Mouse (Mus musculus): ENCODE results near the gene Zc3hav1. TPM values are rescaled to one million over a fixed set of nuclear protein-coding genes. Genes with fewer than 3 reads are reported as not detected.
"Not testable (repeated sequence)": the region's sequence is repeated elsewhere in the genome, so short reads cannot be mapped to it uniquely, and the experiment has no call there.

Gene Zc3hav1
- polyA plus RNA-seq, 1 experiment from 2014 or later, result 2.1 TPM

GRCm38 (mm10) chr6:38358253-38359027 lies 4.0 kb upstream of the Zc3hav1 start:
- WGBS, result 75% methylated on average over 8 of the region's 8 CpGs
- no peak overlapping the region for H3K4me3 ChIP-seq

GRCm38 (mm10) chr6:38357603-38358252 lies 3.3 kb upstream of the Zc3hav1 start:
- 32% methylated on average over 5 of the region's 5 CpGs for WGBS
- no peak for DNase-seq (ENCODE audit: low spot score)
- no peaks in the 10 kb centered on the region for H3K9me3 ChIP-seq (replicated peaks)
- no peaks in the 10 kb centered on the region for H3K36me3 ChIP-seq
- peaks cover 57% of the 10 kb centered on the region for H3K27me3 ChIP-seq (ENCODE audit: low read depth, poor library complexity, severe bottlenecking)
- H3K4me1 ChIP-seq, result peaks cover 23% of the 10 kb centered on the region
- H3K4me3 ChIP-seq, result no peak overlapping the region
- H3K27ac ChIP-seq (replicated peaks), result no peak overlapping the region

More at GRCm38 (mm10) chr6:38358253-38359027, 4.0 kb upstream of the Zc3hav1 start:
- Histone ChIP-seq H3K27ac (replicated peaks) (no peak overlapping the region), H3K36me3 (no peaks in the 10 kb centered on the region), H3K27me3 (ENCODE audit: low read depth, poor library complexity, severe bottlenecking) (peaks cover 50% of the 10 kb centered on the region), H3K4me1 (peaks cover 23% of the 10 kb centered on the region), H3K9me3 (replicated peaks) (no peaks in the 10 kb centered on the region)
- no peak for DNase-seq (ENCODE audit: low spot score)

- Histone ChIP-seq H3K4me1 (peaks cover 23% of the 10 kb centered on the region), H3K27me3 (ENCODE audit: low read depth, poor library complexity, severe bottlenecking) (peaks cover 66% of the 10 kb centered on the region)
- WGBS, result 74% methylated on average over 15 of the region's 15 CpGs
- H3K9me3 ChIP-seq (replicated peaks); H3K36me3 ChIP-seq; H3K27ac ChIP-seq (replicated peaks); H3K4me3 ChIP-seq; DNase-seq (ENCODE audit: low spot score): not testable (repeated sequence)
Measured at GRCm38 (mm10) chr6:38356661-38357433, 2.4 kb upstream of the Zc3hav1 start.

GRCm38 (mm10) chr6:38355862-38356261 lies 1.5 kb upstream of the Zc3hav1 start:
- no peaks in the 10 kb centered on the region for H3K9me3 ChIP-seq (replicated peaks)
- H3K27ac ChIP-seq (replicated peaks), result no peak overlapping the region
- 4% methylated on average over 7 of the region's 7 CpGs for WGBS
- H3K36me3 ChIP-seq, result no peaks in the 10 kb centered on the region
- peak; percentile 26 for DNase-seq (ENCODE audit: low spot score)
- H3K4me1 ChIP-seq, result peaks cover 23% of the 10 kb centered on the region
- peaks cover 76% of the 10 kb centered on the region for H3K27me3 ChIP-seq (ENCODE audit: low read depth, poor library complexity, severe bottlenecking)
- H3K4me3 ChIP-seq, result no peak overlapping the region

- H3K27ac ChIP-seq (replicated peaks), result no peak overlapping the region
- H3K4me1 ChIP-seq, result peaks cover 23% of the 10 kb centered on the region
- WGBS, result 2% methylated on average over 8 of the region's 8 CpGs
- H3K9me3 ChIP-seq (replicated peaks), result no peaks in the 10 kb centered on the region
- H3K4me3 ChIP-seq, result peak overlapping the region; percentile 59
- peaks cover 81% of the 10 kb centered on the region for H3K27me3 ChIP-seq (ENCODE audit: low read depth, poor library complexity, severe bottlenecking)
- no peaks in the 10 kb centered on the region for H3K36me3 ChIP-seq
- no peak for DNase-seq (ENCODE audit: low spot score)
Measured at GRCm38 (mm10) chr6:38355354-38355823, 986 bp upstream of the Zc3hav1 start.

GRCm38 (mm10) chr6:38354723-38355353 lies 435 bp upstream of the Zc3hav1 start:
- DNase-seq (ENCODE audit: low spot score), result no peak
- H3K27me3 ChIP-seq (ENCODE audit: low read depth, poor library complexity, severe bottlenecking), result peaks cover 86% of the 10 kb centered on the region
- no peak overlapping the region; the same call in 1 of the 2 replicates for H3K27ac ChIP-seq (replicated peaks)
- WGBS, result 2% methylated on average over 20 of the region's 20 CpGs
- peak overlapping the region; percentile 59 for H3K4me3 ChIP-seq
- H3K4me1 ChIP-seq, result peaks cover 23% of the 10 kb centered on the region
- no peaks in the 10 kb centered on the region for H3K9me3 ChIP-seq (replicated peaks)
- H3K36me3 ChIP-seq, result no peaks in the 10 kb centered on the region

GRCm38 (mm10) chr6:38353181-38353580 lies 1.2 kb downstream of the Zc3hav1 start:
- H3K36me3 ChIP-seq, result no peaks in the 10 kb centered on the region
- H3K4me1 ChIP-seq, result peaks cover 23% of the 10 kb centered on the region
- H3K4me3 ChIP-seq, result peak overlapping the region; percentile 59
- H3K27ac ChIP-seq (replicated peaks), result no peak overlapping the region
- WGBS, result 7% methylated on average over 13 of the region's 13 CpGs
- peaks cover 91% of the 10 kb centered on the region for H3K27me3 ChIP-seq (ENCODE audit: low read depth, poor library complexity, severe bottlenecking)
- DNase-seq (ENCODE audit: low spot score), result no peak
- H3K9me3 ChIP-seq (replicated peaks), result no peaks in the 10 kb centered on the region

- H3K27me3 ChIP-seq (ENCODE audit: low read depth, poor library complexity, severe bottlenecking), result peaks cover 84% of the 10 kb centered on the region
- no peaks in the 10 kb centered on the region for H3K9me3 ChIP-seq (replicated peaks)
- H3K36me3 ChIP-seq, result no peaks in the 10 kb centered on the region
- peak; percentile 25 for DNase-seq (ENCODE audit: low spot score)
- no peak overlapping the region for H3K27ac ChIP-seq (replicated peaks)
- H3K4me3 ChIP-seq, result peak overlapping the region; percentile 59; the same call in 1 of the 2 replicates
- WGBS, result 7% methylated on average over 10 of the region's 10 CpGs
- H3K4me1 ChIP-seq, result peaks cover 23% of the 10 kb centered on the region
Measured at GRCm38 (mm10) chr6:38352451-38352850, 2.0 kb downstream of the Zc3hav1 start.

- no peak overlapping the region for H3K27ac ChIP-seq (replicated peaks)
- H3K4me3 ChIP-seq, result no peak overlapping the region
- no peaks in the 10 kb centered on the region for H3K9me3 ChIP-seq (replicated peaks)
- no peak for DNase-seq (ENCODE audit: low spot score)
- H3K36me3 ChIP-seq, result no peaks in the 10 kb centered on the region
- peaks cover 79% of the 10 kb centered on the region for H3K27me3 ChIP-seq (ENCODE audit: low read depth, poor library complexity, severe bottlenecking)
- peaks cover 23% of the 10 kb centered on the region for H3K4me1 ChIP-seq
- WGBS, result 47% methylated on average over 4 of the region's 4 CpGs
Measured at GRCm38 (mm10) chr6:38351930-38352329, 2.5 kb downstream of the Zc3hav1 start.

GRCm38 (mm10) chr6:38349806-38350205 lies 4.6 kb downstream of the Zc3hav1 start:
- peaks cover 57% of the 10 kb centered on the region for H3K27me3 ChIP-seq (ENCODE audit: low read depth, poor library complexity, severe bottlenecking)
- no peak for DNase-seq (ENCODE audit: low spot score)
- 86% methylated on average over 9 of the region's 9 CpGs for WGBS

GRCm38 (mm10) chr6:38348811-38349453 lies 5.5 kb downstream of the Zc3hav1 start:
- Histone ChIP-seq H3K4me3 (no peak overlapping the region), H3K27ac (replicated peaks) (no peak overlapping the region), H3K27me3 (ENCODE audit: low read depth, poor library complexity, severe bottlenecking) (peaks cover 49% of the 10 kb centered on the region), H3K9me3 (replicated peaks) (no peaks in the 10 kb centered on the region), H3K36me3 (no peaks in the 10 kb centered on the region), H3K4me1 (peaks cover 5% of the 10 kb centered on the region)
- DNase-seq (ENCODE audit: low spot score), result no peak
- WGBS, result 91% methylated on average over 6 of the region's 6 CpGs

More at GRCm38 (mm10) chr6:38349806-38350205, 4.6 kb downstream of the Zc3hav1 start:
- Histone ChIP-seq H3K4me3 (no peak overlapping the region), H3K27ac (replicated peaks) (no peak overlapping the region), H3K36me3 (no peaks in the 10 kb centered on the region), H3K9me3 (replicated peaks) (no peaks in the 10 kb centered on the region), H3K4me1 (peaks cover 14% of the 10 kb centered on the region)

GRCm38 (mm10) chr6:38347875-38348274 lies 6.5 kb downstream of the Zc3hav1 start:
- Histone ChIP-seq H3K36me3 (no peaks in the 10 kb centered on the region), H3K4me1 (no peaks in the 10 kb centered on the region), H3K4me3 (no peak overlapping the region), H3K9me3 (replicated peaks) (no peaks in the 10 kb centered on the region), H3K27ac (replicated peaks) (no peak overlapping the region), H3K27me3 (ENCODE audit: low read depth, poor library complexity, severe bottlenecking) (peaks cover 38% of the 10 kb centered on the region)
- no peak for DNase-seq (ENCODE audit: low spot score)
- WGBS, result 70% methylated on average over 5 of the region's 5 CpGs
